Mouse (Mus musculus) ovary, postnatal 36 days (tissue): ENCODE data around the gene Pstk.
"Not testable (repeated sequence)": the region's sequence is repeated elsewhere in the genome, so short reads cannot be mapped to it uniquely, and the experiment has no call there.

Experiments used
- DNase-seq: peaks from one replicate; pipeline ENCODE4 v3.0.0; 2022; ENCODE audit warnings: low spot score, mixed read lengths

Pstk gene

DNA sequence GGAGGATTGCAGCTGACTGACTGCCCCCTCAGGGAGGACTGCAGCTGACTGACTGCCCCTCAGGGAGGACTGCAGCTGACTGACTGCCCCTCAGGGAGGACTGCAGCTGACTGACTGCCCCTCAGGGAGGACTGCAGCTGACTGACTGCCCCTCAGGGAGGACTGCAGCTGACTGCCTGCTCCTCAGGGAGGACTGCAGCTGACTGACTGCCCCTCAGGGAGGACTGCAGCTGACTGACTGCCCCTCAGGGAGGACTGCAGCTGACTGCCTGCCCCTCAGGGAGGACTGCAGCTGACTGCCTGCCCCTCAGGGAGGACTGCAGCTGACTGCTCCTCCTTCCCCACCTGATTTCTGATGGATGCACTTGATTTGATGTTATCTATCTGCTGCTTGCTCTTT lies 45.8 kb downstream of the Pstk start:
- not testable (repeated sequence) for DNase-seq

- DNase-seq, result no peak
Observed at GRCm38 (mm10) chr7:131417605-131418004, 46.7 kb downstream of the Pstk start.

DNA sequence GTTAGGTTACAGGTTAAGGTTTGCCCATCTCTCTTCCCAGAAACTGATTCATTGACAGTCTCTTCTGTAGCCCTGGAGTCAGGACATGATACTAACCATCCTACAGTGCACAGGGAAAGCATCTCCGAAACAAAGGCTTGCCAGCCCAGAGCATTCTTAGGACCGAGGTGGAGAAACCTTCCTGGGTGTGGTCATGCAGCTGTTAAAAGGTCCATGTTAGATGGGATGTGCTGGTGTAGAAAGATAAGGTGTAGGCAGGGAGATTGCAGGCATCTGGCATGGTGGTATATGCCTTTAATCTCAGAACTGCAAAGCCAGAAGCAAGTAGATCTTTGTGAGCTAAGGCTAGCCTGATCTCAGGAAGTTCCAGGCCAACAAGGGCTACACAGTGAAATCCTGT lies 54.0 kb downstream of the Pstk start:
- no peak for DNase-seq

DNA sequence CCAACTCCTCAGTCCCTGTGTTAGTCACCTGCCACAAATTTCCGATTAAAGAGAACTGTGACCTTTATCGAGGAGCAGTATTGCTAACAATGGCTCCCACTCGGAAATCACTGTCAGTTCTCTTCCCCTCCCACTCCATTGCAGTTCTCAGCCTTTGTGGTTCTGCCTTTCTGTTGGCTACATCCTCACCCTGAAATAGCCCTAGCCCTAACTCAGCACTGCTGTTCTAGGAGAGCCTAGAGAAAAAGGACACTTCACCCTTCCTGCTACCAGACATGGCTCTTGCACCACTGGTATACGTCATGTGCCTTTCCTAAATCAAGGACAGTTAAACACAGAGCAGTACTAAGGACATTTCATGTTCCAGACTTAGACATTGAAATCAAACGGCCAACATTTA lies 56.4 kb downstream of the Pstk start:
- no peak for DNase-seq

DNA sequence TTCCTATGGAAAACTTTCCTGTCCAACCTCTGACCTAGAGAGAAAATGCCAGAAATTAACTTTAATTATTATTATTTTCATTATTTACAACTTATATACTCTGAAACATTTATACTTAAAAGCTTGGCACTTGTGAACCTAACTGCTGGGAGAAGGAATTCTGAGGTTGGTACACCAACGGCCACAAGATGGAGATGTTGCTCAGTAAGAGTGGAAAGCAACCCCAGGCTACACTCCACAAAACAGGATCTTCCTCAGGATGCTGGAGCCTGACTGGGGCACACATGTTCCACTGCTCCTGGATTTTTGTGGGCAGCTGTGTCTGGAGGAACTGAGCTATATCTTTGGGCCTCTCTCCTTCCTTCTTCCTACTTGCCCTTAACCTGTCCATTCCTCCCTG lies 61.3 kb downstream of the Pstk start:
- no peak for DNase-seq

DNA sequence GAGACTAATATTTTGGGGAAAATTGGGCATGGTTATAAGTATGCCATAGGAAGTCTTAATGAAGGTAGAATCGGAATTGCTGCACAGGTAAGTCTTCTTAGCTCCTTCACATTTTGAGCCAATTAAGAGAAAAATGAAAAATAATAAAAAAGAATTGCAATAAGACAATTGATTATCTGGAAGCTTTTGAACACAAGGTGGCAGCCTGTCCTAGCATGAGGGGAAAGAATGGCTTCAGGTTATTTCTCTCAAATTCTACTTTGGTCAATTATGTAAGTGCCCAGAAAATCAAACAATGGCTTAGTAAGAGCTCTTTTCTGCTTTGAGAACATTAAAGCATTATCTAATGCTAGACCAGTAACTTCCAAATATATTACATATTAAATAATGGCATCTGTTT lies 63.3 kb downstream of the Pstk start:
- no peak for DNase-seq

- DNase-seq, result no peak
Observed at GRCm38 (mm10) chr7:131437051-131437450, 66.1 kb downstream of the Pstk start.
